Mouse (Mus musculus) CD4-positive, CD25-positive, alpha-beta regulatory T cell, adult 2 months (primary cell): ENCODE measurements around the gene Scg5.

Experiments used
- DNase-seq: peaks from one replicate; pipeline ENCODE4 v3.0.0-alpha.2; 2012; ENCODE audit warnings: low read depth, low spot score

Gene Scg5

GRCm38 (mm10) chr2:113828943-113829882 lies at the start of gene Scg5:
Scg5 (minus strand) TSS chr2:113829121.
- peak; percentile 64 for DNase-seq

GRCm38 (mm10) chr2:113870115-113870514 lies 41.2 kb upstream of the Scg5 start:
- DNase-seq, result peak; percentile 8

GRCm38 (mm10) chr2:113868404-113868803 lies 39.5 kb upstream of the Scg5 start:
- DNase-seq, result no peak

GRCm38 (mm10) chr2:113866155-113866554 lies 37.2 kb upstream of the Scg5 start:
- DNase-seq, result peak; percentile 64

GRCm38 (mm10) chr2:113849141-113849540 lies 20.2 kb upstream of the Scg5 start:
- no peak for DNase-seq

GRCm38 (mm10) chr2:113848245-113849121 lies 19.6 kb upstream of the Scg5 start, which contains the start of gene Arhgap11a:
Arhgap11a (minus strand) TSS chr2:113848661.
- DNase-seq, result peak; percentile 93

- no peak for DNase-seq
Observed at GRCm38 (mm10) chr2:113847678-113848244, 18.8 kb upstream of the Scg5 start.

GRCm38 (mm10) chr2:113845081-113845480 lies 16.2 kb upstream of the Scg5 start:
- DNase-seq, result no peak

- no peak for DNase-seq
Observed at GRCm38 (mm10) chr2:113841656-113842437, 12.9 kb upstream of the Scg5 start.

- no peak for DNase-seq
Observed at GRCm38 (mm10) chr2:113839488-113839887, 10.6 kb upstream of the Scg5 start.

- DNase-seq, result peak; percentile 15
Observed at GRCm38 (mm10) chr2:113835219-113835618, 6.3 kb upstream of the Scg5 start.

GRCm38 (mm10) chr2:113828086-113828942 lies 607 bp downstream of the Scg5 start:
- DNase-seq, result no peak

- DNase-seq, result peak; percentile 76
Observed at GRCm38 (mm10) chr2:113823909-113824308, 5.0 kb downstream of the Scg5 start.

- no peak for DNase-seq
Observed at GRCm38 (mm10) chr2:113822367-113822766, 6.6 kb downstream of the Scg5 start.

- no peak for DNase-seq
Observed at GRCm38 (mm10) chr2:113821176-113821734, 7.7 kb downstream of the Scg5 start.

- DNase-seq, result no peak
Observed at GRCm38 (mm10) chr2:113820117-113820516, 8.8 kb downstream of the Scg5 start.

- no peak for DNase-seq
Observed at GRCm38 (mm10) chr2:113817681-113818606, 11.0 kb downstream of the Scg5 start.

- DNase-seq, result peak; percentile 44
Observed at GRCm38 (mm10) chr2:113807640-113808039, 21.3 kb downstream of the Scg5 start.
